Mouse (Mus musculus) spleen, adult 10 weeks (tissue): ENCODE results near the gene Rnf167. TPM values are rescaled to one million over a fixed set of nuclear protein-coding genes. Genes with fewer than 3 reads are reported as not detected.

Experiments
- polyA plus RNA-seq: library from polyadenylated mRNA; stranded (reverse); fragments of 350-450 nt; fragmentation: Illumina TruSeq; extraction: RNeasy Lipid Tissue Mini Kit (QIAGEN cat#74804); gene quantifications from one replicate; pipeline ENCODE4 v1.2.3, GENCODE M21; 2015; ENCODE audit warnings: low replicate concordance; ENCODE audit not compliant: insufficient read depth

Rnf167 gene
- polyA plus RNA-seq: 203 TPM

GRCm38 (mm10) chr11:70646691-70647650, at the start of gene Rnf167, which contains the start of gene Slc25a11:
Gene Rnf167, plus strand, starts transcription at chr11:70647235.
Gene Slc25a11, minus strand, starts transcription at chr11:70647479.

GRCm38 (mm10) chr11:70615516-70616093, 31.4 kb upstream of the Rnf167 start, which contains the start of gene 4930544D05Rik:
Gene 4930544D05Rik, plus strand, starts transcription at chr11:70615848.

GRCm38 (mm10) chr11:70619101-70619500, 27.9 kb upstream of the Rnf167 start, which contains the start of gene Chrne:
Gene Chrne, minus strand, starts transcription at chr11:70619216.

GRCm38 (mm10) chr11:70638714-70639278, 8.2 kb upstream of the Rnf167 start, which contains the start of gene Gp1ba:
Gene Gp1ba, plus strand, starts transcription at chr11:70639122.

GRCm38 (mm10) chr11:70654198-70654922, 7.3 kb downstream of the Rnf167 start, which contains the start of gene Pfn1:
Gene Pfn1, minus strand, starts transcription at chr11:70654644.

GRCm38 (mm10) chr11:70656964-70657363, 9.9 kb downstream of the Rnf167 start, which contains the start of gene Eno3:
Gene Eno3, plus strand, starts transcription at chr11:70657202.

GRCm38 (mm10) chr11:70668771-70669505, 21.9 kb downstream of the Rnf167 start, which contains the start of gene Spag7:
Gene Spag7, minus strand, starts transcription at chr11:70669416.

GRCm38 (mm10) chr11:70687601-70688199, 40.7 kb downstream of the Rnf167 start, which contains the start of gene Camta2:
Gene Camta2, minus strand, starts transcription at chr11:70688105.

GRCm38 (mm10) chr11:70699722-70700556, 52.9 kb downstream of the Rnf167 start, which contains the start of the genes Inca1 and Kif1c:
Gene Inca1, minus strand, starts transcription at chr11:70700155.
Gene Kif1c, plus strand, starts transcription at chr11:70700548.

Other genes starting within 250 kb of the Rnf167 start
- 11.0 TPM for gene Pelp1, start 237.2 kb upstream of the Rnf167 start, polyA plus RNA-seq
- gene Arrb2, start 214.6 kb upstream of the Rnf167 start, polyA plus RNA-seq: 94.8 TPM
- 40.8 TPM for gene Med11, start 195.3 kb upstream of the Rnf167 start, polyA plus RNA-seq
- gene Zmynd15, start 187.8 kb upstream of the Rnf167 start, polyA plus RNA-seq: 4.9 TPM
- gene Cxcl16, start 187.3 kb upstream of the Rnf167 start, polyA plus RNA-seq: 36.3 TPM
- 2.2 TPM for gene Tm4sf5, start 142.0 kb upstream of the Rnf167 start, polyA plus RNA-seq
- not detected for gene Vmo1, start 132.6 kb upstream of the Rnf167 start, polyA plus RNA-seq
- gene Gltpd2, start 128.0 kb upstream of the Rnf167 start, polyA plus RNA-seq: not detected
- gene Psmb6, start 121.9 kb upstream of the Rnf167 start, polyA plus RNA-seq: 92.2 TPM
- not detected for gene Gm40193, start 114.3 kb upstream of the Rnf167 start, polyA plus RNA-seq
- gene Pld2, start 107.2 kb upstream of the Rnf167 start, polyA plus RNA-seq: 8.9 TPM
- 52.0 TPM for gene Mink1, start 84.4 kb upstream of the Rnf167 start, polyA plus RNA-seq
- not detected for gene 4930544D05Rik, start 31.4 kb upstream of the Rnf167 start, polyA plus RNA-seq
- gene Chrne, start 28.0 kb upstream of the Rnf167 start, polyA plus RNA-seq: 0.47 TPM
- gene Gp1ba, start 8.1 kb upstream of the Rnf167 start, polyA plus RNA-seq: 3.7 TPM
- gene Slc25a11, start 244 bp downstream of the Rnf167 start, polyA plus RNA-seq: 93.8 TPM
- 1,849 TPM for gene Pfn1, start 7.4 kb downstream of the Rnf167 start, polyA plus RNA-seq
- 22.1 TPM for gene Eno3, start 10.0 kb downstream of the Rnf167 start, polyA plus RNA-seq
- gene Spag7, start 22.2 kb downstream of the Rnf167 start, polyA plus RNA-seq: 38.6 TPM
- 19.7 TPM for gene Camta2, start 40.9 kb downstream of the Rnf167 start, polyA plus RNA-seq
- gene Inca1, start 52.9 kb downstream of the Rnf167 start, polyA plus RNA-seq: 1.0 TPM
- 17.2 TPM for gene Kif1c, start 53.3 kb downstream of the Rnf167 start, polyA plus RNA-seq
- 9.9 TPM for gene Zfp3, start 117.0 kb downstream of the Rnf167 start, polyA plus RNA-seq
- gene Scimp, start 165.4 kb downstream of the Rnf167 start, polyA plus RNA-seq: 33.4 TPM
- 51.8 TPM for gene Rabep1, start 197.5 kb downstream of the Rnf167 start, polyA plus RNA-seq